Mouse (Mus musculus) adrenal gland, postnatal 36 days (tissue): ENCODE data around the gene Gm49342. TPM values are rescaled to one million over a fixed set of nuclear protein-coding genes. Genes with fewer than 3 reads are reported as not detected.
"Not testable (repeated sequence)": the region's sequence is repeated elsewhere in the genome, so short reads cannot be mapped to it uniquely, and the experiment has no call there.

Source experiments
- DNase-seq, 2 experiments: peaks; one replicate each; pipeline ENCODE4 v3.0.0; 2021; ENCODE audit warnings: mixed read lengths in 1 of 2
- long read RNA-seq, 2 experiments: library from polyadenylated mRNA; stranded (forward); transcript quantifications; one replicate each; pipeline ENCODE4 v2.0.0; 2021; ENCODE audit warnings: borderline sequencing depth in 2 of 2
- total RNA-seq, 2 experiments: library from RNA; stranded (reverse); gene quantifications; 2 replicates each; pipeline ENCODE4 v1.2.3; 2021

Gm49342 gene
- 10 to 100 TPM; 37.6 to 46.1 TPM for total RNA-seq
- long read RNA-seq, experiment 1 = 0 reads
- long read RNA-seq, experiment 2 = 0 reads

GRCm38 (mm10) chr14:50943932-50944667, at the start of gene Gm49342:
TSS of gene Gm49342 (plus strand) at chr14:50944517.
- peak; percentile 95 to 98 for DNase-seq

GRCm38 (mm10) chr14:50895407-50895806, 48.9 kb upstream of the Gm49342 start:
- DNase-seq = no peak

- peak; percentile 58 to 67 for DNase-seq
These were observed 48.2 kb upstream of the Gm49342 start for GRCm38 (mm10) chr14:50895985-50896746.

- peak in 1 of 2 experiments; percentile 23 for DNase-seq
These were observed 47.5 kb upstream of the Gm49342 start for GRCm38 (mm10) chr14:50896747-50897373.

GRCm38 (mm10) chr14:50897374-50897765, 46.9 kb upstream of the Gm49342 start, which contains the start of gene Klhl33:
TSS of gene Klhl33 (minus strand) at chr14:50897507.
- DNase-seq = no peak

- not testable (repeated sequence) for DNase-seq
These were observed 46.3 kb upstream of the Gm49342 start for GRCm38 (mm10) chr14:50897992-50898391.

- peak; percentile 53 to 70 for DNase-seq
These were observed 40.1 kb upstream of the Gm49342 start for GRCm38 (mm10) chr14:50903973-50904827.

GRCm38 (mm10) chr14:50904828-50905129, 39.5 kb upstream of the Gm49342 start:
- no peak for DNase-seq

- not testable (repeated sequence) for DNase-seq
These were observed 39.0 kb upstream of the Gm49342 start for GRCm38 (mm10) chr14:50905327-50905726.

GRCm38 (mm10) chr14:50908126-50908525, 36.2 kb upstream of the Gm49342 start:
- no peak for DNase-seq

- no peak for DNase-seq
These were observed 33.0 kb upstream of the Gm49342 start for GRCm38 (mm10) chr14:50911356-50911755.

GRCm38 (mm10) chr14:50923437-50923836, 20.9 kb upstream of the Gm49342 start:
- not testable (repeated sequence) for DNase-seq

- DNase-seq = peak; percentile 95
These were observed 19.8 kb upstream of the Gm49342 start, which contains the start of the genes Osgep and Apex1 for GRCm38 (mm10) chr14:50924281-50925064. TSS of gene Osgep (minus strand) at chr14:50924893. TSS of gene Apex1 (plus strand) at chr14:50924968.

- no peak for DNase-seq
These were observed 19.0 kb upstream of the Gm49342 start for GRCm38 (mm10) chr14:50925111-50925920.

- DNase-seq = no peak
These were observed 17.0 kb upstream of the Gm49342 start for GRCm38 (mm10) chr14:50927366-50927765.

- DNase-seq = no peak
These were observed 14.4 kb upstream of the Gm49342 start for GRCm38 (mm10) chr14:50929951-50930350.

GRCm38 (mm10) chr14:50930377-50930753, 14.0 kb upstream of the Gm49342 start:
- peak in 1 of 2 experiments; percentile 71 for DNase-seq

GRCm38 (mm10) chr14:50930754-50931492, 13.4 kb upstream of the Gm49342 start, which contains the start of the genes Pip4p1 and Pnp:
TSS of gene Pip4p1 (minus strand) at chr14:50930856.
TSS of gene Pnp (plus strand) at chr14:50931082.
- DNase-seq = peak; percentile 100

- no peak for DNase-seq
These were observed 12.8 kb upstream of the Gm49342 start for GRCm38 (mm10) chr14:50931493-50932020.
